Comparison of ENCODE assay signal across 8 mouse cellular contexts in genomic region chr13:28958211-28959067, GRCm38 (mm10). TPM values are rescaled to one million over a fixed set of nuclear protein-coding genes. Genes with fewer than 3 reads are reported as not detected.
DNase-seq lines count a peak whose midpoint lies in the region; ATAC-seq and TF ChIP-seq lines count a peak whose summit lies in the region.

No protein-coding gene starts in this region.

- H3K27me3 ChIP-seq in CH12.LX (replicated peaks): no peaks in the 10 kb centered on the region
- H3K27me3 ChIP-seq in forebrain, embryonic 15.5 days: no peaks in the 10 kb centered on the region
- H3K27me3 ChIP-seq in lung, embryonic 16.5 days (ENCODE audit: control insufficient read depth, insufficient read depth, low read depth, low read length): no peaks in the 10 kb centered on the region

- TF ChIP-seq RAD21 in CH12.LX (IDR thresholded peaks at IDR 0.05; ENCODE audit: low read depth, low read length): no peak; the same call in 1 of the 2 replicates

- peaks cover 0 to 23% of the 10 kb centered on the region in 2 experiments; a peak in 2 of 4 replicates for H3K4me1 ChIP-seq in CH12.LX (ENCODE audit: control insufficient read depth in 1 of 2, insufficient read depth in 2 of 2)
- H3K4me1 ChIP-seq in forebrain, embryonic 15.5 days: peaks cover 24% of the 10 kb centered on the region
- H3K4me1 ChIP-seq in lung, embryonic 16.5 days (replicated peaks; ENCODE audit: control insufficient read depth, insufficient read depth, low read length): no peaks in the 10 kb centered on the region

- no peak for TF ChIP-seq EP300 in CH12.LX (IDR thresholded peaks at IDR 0.05; ENCODE audit: low read length)

- WGBS in forebrain, embryonic 15.5 days: under 1% methylated on average over 54 of the region's 54 CpGs
- WGBS in lung, embryonic 16.5 days: under 1% methylated on average over 53 of the region's 54 CpGs

- H3K79me2 ChIP-seq in CH12.LX (replicated peaks; ENCODE audit: control insufficient read depth, extremely low read depth, insufficient read depth, poor library complexity, severe bottlenecking): no peaks in the 10 kb centered on the region

- TF ChIP-seq CTCF in CH12.LX (conservative IDR thresholded peaks at IDR 0.05 in 1 of 2, IDR thresholded peaks at IDR 0.05 in 1 of 2; ENCODE audit: low read depth in 2 of 2, low read length in 2 of 2): no peak
- TF ChIP-seq CTCF in layer of hippocampus, adult 2 months (conservative IDR thresholded peaks at IDR 0.05): no peak

- ATAC-seq in forebrain, embryonic 15.5 days (replicated peaks): peak; percentile 53
- peak; percentile 73 for ATAC-seq in lung, embryonic 16.5 days (ENCODE audit: low read depth)

- H3K9me3 ChIP-seq in CH12.LX (replicated peaks; ENCODE audit: low read length): peaks cover 9% of the 10 kb centered on the region
- no peaks in the 10 kb centered on the region for H3K9me3 ChIP-seq in forebrain, embryonic 15.5 days
- no peaks in the 10 kb centered on the region for H3K9me3 ChIP-seq in lung, embryonic 16.5 days (ENCODE audit: control insufficient read depth, low read length)

- peak overlapping the region; percentile 49 to 67 (median 58) for H3K4me3 ChIP-seq in CH12.LX (replicated peaks in 1 of 3; ENCODE audit: low read depth in 2 of 3, low read length in 2 of 3, poor library complexity in 1 of 3)
- peak overlapping the region; percentile 57 for H3K4me3 ChIP-seq in forebrain, embryonic 15.5 days
- peak overlapping the region; percentile 86 for H3K4me3 ChIP-seq in layer of hippocampus, adult 2 months
- peak overlapping the region; percentile 72 for H3K4me3 ChIP-seq in lung, embryonic 16.5 days (ENCODE audit: low read length)

- peak overlapping the region; percentile 93 for H3K4me2 ChIP-seq in CH12.LX (ENCODE audit: insufficient read depth, low read depth, poor library complexity, severe bottlenecking)
- peak overlapping the region; percentile 86 for H3K4me2 ChIP-seq in forebrain, embryonic 15.5 days (replicated peaks)
- peak overlapping the region; percentile 98 for H3K4me2 ChIP-seq in lung, embryonic 16.5 days (ENCODE audit: low read depth, low read length)

- dilution Hi-C loops in CH12.LX (cut with MboI; ENCODE audit: extremely low pct_ligation_motif_present, extremely low pct_unique_long_range_greater_than_20kb, low sequenced_read_pairs): no loop called here

- peak; percentile 84 for DNase-seq in CH12.LX (ENCODE audit: extremely low read depth)
- DNase-seq in cerebellum, adult 11 months: peak; percentile 59
- DNase-seq in heart, postnatal 14 days: peak; percentile 76 to 81
- DNase-seq in layer of hippocampus, adult 2 months (ENCODE audit: low spot score in 2 of 2): peak in 1 of 2 experiments; percentile 66
- DNase-seq in ovary, postnatal 36 days (ENCODE audit: low spot score): peak; percentile 80
- DNase-seq in thymus, postnatal 14 days: peak; percentile 86

- no peaks in the 10 kb centered on the region for H3K36me3 ChIP-seq in CH12.LX (replicated peaks in 1 of 2; ENCODE audit: control insufficient read depth in 1 of 2, insufficient read depth in 1 of 2, low read length in 1 of 2)
- H3K36me3 ChIP-seq in forebrain, embryonic 15.5 days: no peaks in the 10 kb centered on the region
- no peaks in the 10 kb centered on the region for H3K36me3 ChIP-seq in lung, embryonic 16.5 days (ENCODE audit: control insufficient read depth, insufficient read depth, low read length)

- peak overlapping the region; percentile 52 for H3K27ac ChIP-seq in CH12.LX (ENCODE audit: insufficient read depth, low read depth)
- H3K27ac ChIP-seq in forebrain, embryonic 15.5 days (replicated peaks): peak overlapping the region; percentile 98
- H3K27ac ChIP-seq in layer of hippocampus, adult 2 months: peak overlapping the region; percentile 99
- H3K27ac ChIP-seq in lung, embryonic 16.5 days (ENCODE audit: low read length): peak overlapping the region; percentile 97

- intact Hi-C loops in heart, postnatal 14 days (cut with DNase I): loop anchor here (1.0 to 5.0 kb wide), 5 partner anchors 189 to 878 kb away; no protein-coding TSS in a partner anchor

- peak overlapping the region; percentile 62; the same call in 1 of the 2 replicates for H3K9ac ChIP-seq in CH12.LX (ENCODE audit: insufficient read depth, low read depth)
- peak overlapping the region; percentile 78 for H3K9ac ChIP-seq in forebrain, embryonic 15.5 days (replicated peaks)
- H3K9ac ChIP-seq in lung, embryonic 16.5 days (ENCODE audit: low read length): peak overlapping the region; percentile 86

- in situ Hi-C loops in CH12.LX (cut with MboI; ENCODE audit: low pct_ligation_motif_present, low pct_unique_long_range_greater_than_20kb, low sequenced_read_pairs): loop anchor here (5.0 to 25.0 kb wide), 3 partner anchors 354 to 886 kb away; no protein-coding TSS in a partner anchor

- no peak; the same call in 1 of the 2 replicates for TF ChIP-seq POLR2A in CH12.LX (IDR thresholded peaks at IDR 0.05; ENCODE audit: low read depth, low read length)

TF ChIP-seq in CH12.LX, 34 proteins besides CTCF, POLR2A, EP300 and RAD21:
- TF ChIP-seq ZC3H11A (IDR thresholded peaks at IDR 0.05; ENCODE audit: low read depth, low read length): no peak
- TF ChIP-seq SIN3A (IDR thresholded peaks at IDR 0.05; ENCODE audit: low read length): no peak
- no peak for TF ChIP-seq MXI1 (IDR thresholded peaks at IDR 0.05; ENCODE audit: low read depth, low read length)
- no peak for TF ChIP-seq MAX (IDR thresholded peaks at IDR 0.05; ENCODE audit: low read length)
- TF ChIP-seq USF1 (IDR thresholded peaks at IDR 0.05; ENCODE audit: low read depth, low read length): no peak
- TF ChIP-seq MAFK (IDR thresholded peaks at IDR 0.05; ENCODE audit: insufficient replicate concordance, low read length): no peak
- no peak for TF ChIP-seq JUND (conservative IDR thresholded peaks at IDR 0.05; ENCODE audit: low read depth, low read length)
- no peak for TF ChIP-seq JUN (IDR thresholded peaks at IDR 0.05; ENCODE audit: insufficient read depth, low read depth, low read length)
- TF ChIP-seq ZKSCAN1 (IDR thresholded peaks at IDR 0.05; ENCODE audit: borderline replicate concordance, low read depth, low read length): no peak
- no peak for TF ChIP-seq ETS1 (conservative IDR thresholded peaks at IDR 0.05; ENCODE audit: low read depth, low read length)
- no peak for TF ChIP-seq RCOR1 (conservative IDR thresholded peaks at IDR 0.05; ENCODE audit: low read depth, low read length)
- TF ChIP-seq CHD1 (IDR thresholded peaks at IDR 0.05; ENCODE audit: low read depth, low read length): no peak

RNA-seq across cellular contexts. Expression of gene Sox4, which starts 4.9 kb away (rescaled TPM):
- total RNA-seq in CH12.LX (2012; rRNA removed) (not detected in 2 replicates), CH12.LX (2014; rRNA removed) (0.05 TPM in 1 of 2 replicates, not detected in the other)
- not detected in 2 replicates for polyA plus RNA-seq in CH12.LX (2012; ENCODE audit: insufficient read length, low read depth)
- polyA plus RNA-seq in forebrain, embryonic 15.5 days (2015; fragmentation: Nextera tagmentation; extraction: Ambion mirVana): 344 and 362 TPM in 2 replicates
- 10 to 100 TPM; 31.2 to 34.1 TPM for total RNA-seq in heart, postnatal 14 days (2021)
- total RNA-seq in layer of hippocampus, adult 2 months (2021): 10 to 100 TPM; 18.6 to 21.2 TPM
- polyA plus RNA-seq in lung, embryonic 16.5 days (2015; fragmentation: Nextera tagmentation; extraction: Ambion mirVana): 25.8 and 38.5 TPM in 2 replicates

Comparison
In these comparisons a context has a peak if more than half of its experiments do, and no peak if none do; other contexts are left out.
1. RNA of gene Sox4, which starts 4.9 kb away (total RNA-seq): 31.2 to 34.1 TPM in heart, postnatal 14 days and 18.6 to 21.2 TPM in layer of hippocampus, adult 2 months; 0.05 TPM in CH12.LX; every median in the first group is over 10 times any median in the second.
2. Peak in every context shown above with its lines, with median percentiles within 50 percentile points of each other: H3K27ac ChIP-seq, H3K4me2 ChIP-seq, H3K4me3 ChIP-seq and H3K9ac ChIP-seq.